Mouse (Mus musculus): Measurements from ENCODE around the gene Olfr324. TPM values are rescaled to one million over a fixed set of nuclear protein-coding genes. Genes with fewer than 3 reads are reported as not detected.

Gene Olfr324
- not detected in 2 replicates for polyA plus RNA-seq (2014; fragmentation: Nextera tagmentation; extraction: Ambion mirVana)

DNA sequence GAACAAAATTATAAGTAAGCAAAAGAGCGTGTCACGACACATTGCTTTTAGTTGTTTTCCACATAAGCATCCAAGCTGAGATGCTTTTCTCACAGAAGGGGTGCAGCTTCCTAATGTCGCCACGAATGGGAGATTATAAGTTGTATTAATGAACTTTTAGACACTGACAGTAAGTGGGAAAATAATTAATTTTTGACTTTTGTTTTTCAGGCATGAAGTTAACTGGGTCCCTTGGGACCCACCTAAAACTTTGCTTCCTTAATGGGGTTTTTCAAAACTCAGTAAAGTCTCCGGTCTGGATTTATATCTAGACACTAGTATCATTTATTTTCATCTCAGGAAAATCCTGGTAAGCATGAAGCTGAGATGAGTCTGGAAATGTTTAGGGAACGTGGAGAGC, at the start of gene Olfr324:
Olfr324 (plus strand) TSS at position 301 of the 400 bp plus-strand sequence.
- H3K4me2 ChIP-seq (ENCODE audit: low read length) = no peak within 1 kb of the TSS
- no peaks in the 10 kb centered on the region for H3K36me3 ChIP-seq (ENCODE audit: control insufficient read depth, insufficient read depth, low read length)
- no peaks in the 10 kb centered on the region for H3K27me3 ChIP-seq (ENCODE audit: control insufficient read depth, insufficient read depth, low read length)
- no peaks in the 10 kb centered on the region for H3K4me1 ChIP-seq (ENCODE audit: control insufficient read depth in 2 of 2, insufficient read depth in 2 of 2, low read length in 2 of 2)
- H3K4me3 ChIP-seq (ENCODE audit: control insufficient read depth in 1 of 2, insufficient read depth in 1 of 2, low read depth in 1 of 2, low read length in 2 of 2) = no peak within 1 kb of the TSS
- no peak within 1 kb of the TSS for H3K9ac ChIP-seq (ENCODE audit: low read length)
- ATAC-seq (ENCODE audit: insufficient number of reproducible peaks, insufficient read depth, low FRiP score, low read depth) = no peak
- H3K27ac ChIP-seq (replicated peaks in 1 of 2; ENCODE audit: control insufficient read depth in 1 of 2, insufficient read depth in 1 of 2, low read depth in 2 of 2, low read length in 2 of 2) = no peak within 1 kb of the TSS
- H3K9me3 ChIP-seq (ENCODE audit: control insufficient read depth, low read length) = no peaks in the 10 kb centered on the region
- WGBS = 72% methylated on average over 6 of the region's 6 CpGs

DNA sequence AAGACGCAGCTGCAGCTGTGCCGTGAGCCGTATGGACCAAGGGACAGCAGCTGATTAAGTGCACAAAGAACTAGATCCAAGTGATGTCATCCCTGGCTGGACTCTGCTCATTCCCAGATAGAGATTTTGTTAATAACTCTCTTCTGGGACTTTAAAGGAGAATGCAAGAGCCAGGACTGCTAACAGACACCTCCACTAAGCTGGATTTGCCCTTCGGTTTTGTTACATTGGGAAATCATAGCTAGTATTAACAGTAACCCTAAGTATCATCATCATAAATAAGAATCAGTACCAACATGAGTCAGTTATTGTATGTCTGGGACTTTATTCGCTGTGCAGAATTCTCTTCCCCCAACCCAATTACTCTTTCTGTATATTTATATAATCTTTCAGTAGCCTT, 48.6 kb upstream of the Olfr324 start, which contains the start of gene Olfr329-ps:
Olfr329-ps (minus strand) TSS at position 101 of the 400 bp plus-strand sequence.
- no peaks in the 10 kb centered on the region for H3K4me1 ChIP-seq (ENCODE audit: control insufficient read depth in 2 of 2, insufficient read depth in 2 of 2, low read length in 2 of 2)
- no peak for ATAC-seq (ENCODE audit: insufficient number of reproducible peaks, insufficient read depth, low FRiP score, low read depth)
- no peak within 1 kb of the TSS for H3K27ac ChIP-seq (replicated peaks in 1 of 2; ENCODE audit: control insufficient read depth in 1 of 2, insufficient read depth in 1 of 2, low read depth in 2 of 2, low read length in 2 of 2)
- no peaks in the 10 kb centered on the region for H3K36me3 ChIP-seq (ENCODE audit: control insufficient read depth, insufficient read depth, low read length)
- no peak within 1 kb of the TSS for H3K9ac ChIP-seq (ENCODE audit: low read length)
- WGBS = 77% methylated on average over 5 of the region's 5 CpGs
- H3K9me3 ChIP-seq (ENCODE audit: control insufficient read depth, low read length) = no peaks in the 10 kb centered on the region
- H3K4me2 ChIP-seq (ENCODE audit: low read length) = no peak within 1 kb of the TSS
- H3K27me3 ChIP-seq (ENCODE audit: control insufficient read depth, insufficient read depth, low read length) = no peaks in the 10 kb centered on the region
- no peak within 1 kb of the TSS for H3K4me3 ChIP-seq (ENCODE audit: control insufficient read depth in 1 of 2, insufficient read depth in 1 of 2, low read depth in 1 of 2, low read length in 2 of 2)

DNA sequence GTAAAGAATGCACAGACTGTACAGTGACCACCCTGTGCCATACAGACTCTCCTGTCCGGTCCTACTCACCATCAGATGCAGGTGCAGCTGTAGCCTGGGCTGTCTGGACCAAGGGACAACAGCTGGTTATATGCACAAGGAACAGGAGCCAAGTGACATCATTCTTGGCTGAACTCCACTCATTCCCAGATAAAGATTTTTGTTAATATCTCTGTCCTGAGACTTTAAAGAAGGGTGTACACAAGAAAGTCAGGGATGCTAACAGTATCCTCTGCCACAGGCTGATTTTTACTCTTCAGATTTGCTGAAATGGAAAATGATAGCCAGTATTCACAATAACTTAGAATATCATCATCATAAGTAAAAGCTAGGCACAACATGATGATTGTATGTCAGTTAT, 39.4 kb upstream of the Olfr324 start, which contains the start of gene Olfr328:
Olfr328 (minus strand) TSS at position 101 of the 400 bp plus-strand sequence.
- no peaks in the 10 kb centered on the region for H3K36me3 ChIP-seq (ENCODE audit: control insufficient read depth, insufficient read depth, low read length)
- H3K9me3 ChIP-seq (ENCODE audit: control insufficient read depth, low read length) = no peaks in the 10 kb centered on the region
- ATAC-seq (ENCODE audit: insufficient number of reproducible peaks, insufficient read depth, low FRiP score, low read depth) = no peak
- 79% methylated on average over 1 of the region's 1 CpGs for WGBS
- no peak within 1 kb of the TSS for H3K4me2 ChIP-seq (ENCODE audit: low read length)
- no peak within 1 kb of the TSS for H3K9ac ChIP-seq (ENCODE audit: low read length)
- H3K4me3 ChIP-seq (ENCODE audit: control insufficient read depth in 1 of 2, insufficient read depth in 1 of 2, low read depth in 1 of 2, low read length in 2 of 2) = no peak within 1 kb of the TSS
- no peaks in the 10 kb centered on the region for H3K27me3 ChIP-seq (ENCODE audit: control insufficient read depth, insufficient read depth, low read length)
- no peaks in the 10 kb centered on the region for H3K4me1 ChIP-seq (ENCODE audit: control insufficient read depth in 2 of 2, insufficient read depth in 2 of 2, low read length in 2 of 2)
- no peak within 1 kb of the TSS for H3K27ac ChIP-seq (replicated peaks in 1 of 2; ENCODE audit: control insufficient read depth in 1 of 2, insufficient read depth in 1 of 2, low read depth in 2 of 2, low read length in 2 of 2)

DNA sequence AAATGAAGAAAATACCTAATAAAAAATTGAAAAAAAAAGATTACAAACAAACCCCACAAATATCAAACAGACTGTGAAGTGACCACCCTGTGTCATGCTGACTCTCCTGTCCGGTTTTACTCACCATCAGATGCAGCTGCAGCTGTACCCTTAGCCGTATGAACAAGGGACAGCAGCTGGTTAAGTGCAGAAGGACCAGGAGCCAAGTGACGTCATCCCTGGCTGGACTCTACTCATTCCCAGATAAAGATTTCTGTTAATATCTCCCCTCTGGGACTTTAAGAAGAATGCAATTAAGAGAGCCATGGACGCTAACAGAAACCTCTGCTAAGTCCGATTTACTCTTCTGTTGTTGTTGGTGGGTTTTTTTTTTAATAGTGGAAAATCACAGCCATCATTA, 24.5 kb upstream of the Olfr324 start, which contains the start of gene Olfr224:
Olfr224 (minus strand) TSS at position 149 of the 400 bp plus-strand sequence.
- Histone ChIP-seq H3K4me2 (ENCODE audit: low read length) (no peak within 1 kb of the TSS), H3K36me3 (ENCODE audit: control insufficient read depth, insufficient read depth, low read length) (no peaks in the 10 kb centered on the region), H3K9me3 (ENCODE audit: control insufficient read depth, low read length) (no peaks in the 10 kb centered on the region), H3K9ac (ENCODE audit: low read length) (no peak within 1 kb of the TSS), H3K27me3 (ENCODE audit: control insufficient read depth, insufficient read depth, low read length) (no peaks in the 10 kb centered on the region), H3K4me3 (ENCODE audit: control insufficient read depth in 1 of 2, insufficient read depth in 1 of 2, low read depth in 1 of 2, low read length in 2 of 2) (no peak within 1 kb of the TSS), H3K27ac (replicated peaks in 1 of 2; ENCODE audit: control insufficient read depth in 1 of 2, insufficient read depth in 1 of 2, low read depth in 2 of 2, low read length in 2 of 2) (no peak within 1 kb of the TSS), H3K4me1 (ENCODE audit: control insufficient read depth in 2 of 2, insufficient read depth in 2 of 2, low read length in 2 of 2) (no peaks in the 10 kb centered on the region)
- no peak for ATAC-seq (ENCODE audit: insufficient number of reproducible peaks, insufficient read depth, low FRiP score, low read depth)
- WGBS = 53% methylated on average over 5 of the region's 5 CpGs

DNA sequence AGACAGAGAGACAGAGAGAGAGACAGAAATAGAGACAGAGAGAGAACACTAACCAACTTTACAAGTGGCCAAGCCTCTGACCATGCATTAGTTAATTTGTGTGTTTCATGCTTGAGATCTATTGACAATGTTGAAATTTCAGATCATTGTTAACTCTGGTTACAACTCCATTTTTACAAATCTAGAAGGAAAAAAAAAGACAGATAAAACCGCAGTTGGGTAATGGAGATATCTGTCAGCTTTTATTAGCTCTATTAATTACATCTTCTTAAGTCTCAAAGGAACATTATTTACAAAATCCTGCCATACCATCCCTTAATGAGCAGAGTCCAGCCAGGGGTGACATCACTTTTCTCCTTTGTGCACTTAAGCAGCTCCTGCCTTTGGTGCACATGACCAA, 17.5 kb upstream of the Olfr324 start, which contains the start of gene Olfr325:
Olfr325 (plus strand) TSS at position 301 of the 400 bp plus-strand sequence.
- no peaks in the 10 kb centered on the region for H3K36me3 ChIP-seq (ENCODE audit: control insufficient read depth, insufficient read depth, low read length)
- WGBS = 76% methylated on average over 1 of the region's 1 CpGs
- H3K4me3 ChIP-seq (ENCODE audit: control insufficient read depth in 1 of 2, insufficient read depth in 1 of 2, low read depth in 1 of 2, low read length in 2 of 2) = no peak within 1 kb of the TSS
- no peak for ATAC-seq (ENCODE audit: insufficient number of reproducible peaks, insufficient read depth, low FRiP score, low read depth)
- no peak within 1 kb of the TSS for H3K4me2 ChIP-seq (ENCODE audit: low read length)
- no peaks in the 10 kb centered on the region for H3K27me3 ChIP-seq (ENCODE audit: control insufficient read depth, insufficient read depth, low read length)
- H3K9ac ChIP-seq (ENCODE audit: low read length) = no peak within 1 kb of the TSS
- no peaks in the 10 kb centered on the region for H3K9me3 ChIP-seq (ENCODE audit: control insufficient read depth, low read length)
- no peaks in the 10 kb centered on the region for H3K4me1 ChIP-seq (ENCODE audit: control insufficient read depth in 2 of 2, insufficient read depth in 2 of 2, low read length in 2 of 2)
- H3K27ac ChIP-seq (replicated peaks in 1 of 2; ENCODE audit: control insufficient read depth in 1 of 2, insufficient read depth in 1 of 2, low read depth in 2 of 2, low read length in 2 of 2) = no peak within 1 kb of the TSS

DNA sequence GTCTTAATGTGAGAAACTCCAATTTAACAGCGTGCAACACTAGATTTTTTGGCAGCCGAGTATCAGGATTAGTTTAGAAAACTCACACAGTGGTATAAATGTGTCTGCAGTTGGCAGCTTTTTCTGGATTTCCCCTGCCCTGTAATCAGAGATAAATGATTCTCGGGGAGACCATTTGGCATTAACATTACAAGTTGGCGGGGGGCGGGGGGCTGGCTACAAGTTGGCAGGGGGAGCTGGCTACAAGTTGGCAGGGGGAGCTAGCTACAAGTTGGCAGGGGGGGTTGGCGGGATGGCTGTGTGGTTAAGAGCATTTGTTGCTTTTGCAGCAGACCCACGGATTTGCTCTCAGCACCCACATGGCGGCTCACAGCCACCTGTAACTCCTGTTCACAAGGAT, 16.3 kb upstream of the Olfr324 start:
- 65% methylated on average over 8 of the region's 8 CpGs for WGBS
- H3K36me3 ChIP-seq (ENCODE audit: control insufficient read depth, insufficient read depth, low read length) = no peaks in the 10 kb centered on the region
- H3K9me3 ChIP-seq (ENCODE audit: control insufficient read depth, low read length) = no peaks in the 10 kb centered on the region
- no peak overlapping the region for H3K9ac ChIP-seq (ENCODE audit: low read length)
- no peak overlapping the region for H3K4me2 ChIP-seq (ENCODE audit: low read length)
- no peak for ATAC-seq (ENCODE audit: insufficient number of reproducible peaks, insufficient read depth, low FRiP score, low read depth)
- H3K4me3 ChIP-seq (ENCODE audit: control insufficient read depth in 1 of 2, insufficient read depth in 1 of 2, low read depth in 1 of 2, low read length in 2 of 2) = no peak overlapping the region
- no peaks in the 10 kb centered on the region for H3K4me1 ChIP-seq (ENCODE audit: control insufficient read depth in 2 of 2, insufficient read depth in 2 of 2, low read length in 2 of 2)
- H3K27ac ChIP-seq (replicated peaks in 1 of 2; ENCODE audit: control insufficient read depth in 1 of 2, insufficient read depth in 1 of 2, low read depth in 2 of 2, low read length in 2 of 2) = no peak overlapping the region
- H3K27me3 ChIP-seq (ENCODE audit: control insufficient read depth, insufficient read depth, low read length) = no peaks in the 10 kb centered on the region

DNA sequence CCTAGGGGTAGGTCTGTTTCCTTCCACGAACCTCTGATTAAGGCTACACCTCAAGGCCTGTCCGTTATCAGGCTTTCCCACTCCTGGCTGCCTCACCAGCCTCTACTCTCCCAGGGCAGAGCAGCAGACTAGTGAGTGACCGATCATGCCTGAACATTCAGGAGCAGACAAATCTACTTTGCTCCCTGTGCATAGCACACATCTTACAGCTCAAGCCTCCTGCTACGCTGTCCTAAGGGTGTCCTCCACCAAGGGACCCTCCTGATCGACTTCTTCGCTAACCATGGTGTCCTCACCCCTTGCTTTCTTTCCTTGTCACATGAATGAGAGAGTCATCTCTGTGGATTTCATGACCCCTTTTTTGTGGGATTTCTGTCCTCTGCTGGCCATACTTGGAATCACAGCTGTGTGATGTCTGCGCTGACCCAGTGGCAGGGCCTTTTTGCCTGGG, 7.0 kb upstream of the Olfr324 start:
- Histone ChIP-seq H3K9ac (ENCODE audit: low read length) (no peak overlapping the region), H3K9me3 (ENCODE audit: control insufficient read depth, low read length) (no peaks in the 10 kb centered on the region), H3K4me1 (ENCODE audit: control insufficient read depth in 2 of 2, insufficient read depth in 2 of 2, low read length in 2 of 2) (no peaks in the 10 kb centered on the region), H3K27me3 (ENCODE audit: control insufficient read depth, insufficient read depth, low read length) (no peaks in the 10 kb centered on the region), H3K36me3 (ENCODE audit: control insufficient read depth, insufficient read depth, low read length) (no peaks in the 10 kb centered on the region), H3K4me2 (ENCODE audit: low read length) (no peak overlapping the region), H3K27ac (replicated peaks in 1 of 2; ENCODE audit: control insufficient read depth in 1 of 2, insufficient read depth in 1 of 2, low read depth in 2 of 2, low read length in 2 of 2) (no peak overlapping the region), H3K4me3 (ENCODE audit: control insufficient read depth in 1 of 2, insufficient read depth in 1 of 2, low read depth in 1 of 2, low read length in 2 of 2) (no peak overlapping the region)
- 60% methylated on average over 7 of the region's 7 CpGs for WGBS
- ATAC-seq (ENCODE audit: insufficient number of reproducible peaks, insufficient read depth, low FRiP score, low read depth) = no peak

DNA sequence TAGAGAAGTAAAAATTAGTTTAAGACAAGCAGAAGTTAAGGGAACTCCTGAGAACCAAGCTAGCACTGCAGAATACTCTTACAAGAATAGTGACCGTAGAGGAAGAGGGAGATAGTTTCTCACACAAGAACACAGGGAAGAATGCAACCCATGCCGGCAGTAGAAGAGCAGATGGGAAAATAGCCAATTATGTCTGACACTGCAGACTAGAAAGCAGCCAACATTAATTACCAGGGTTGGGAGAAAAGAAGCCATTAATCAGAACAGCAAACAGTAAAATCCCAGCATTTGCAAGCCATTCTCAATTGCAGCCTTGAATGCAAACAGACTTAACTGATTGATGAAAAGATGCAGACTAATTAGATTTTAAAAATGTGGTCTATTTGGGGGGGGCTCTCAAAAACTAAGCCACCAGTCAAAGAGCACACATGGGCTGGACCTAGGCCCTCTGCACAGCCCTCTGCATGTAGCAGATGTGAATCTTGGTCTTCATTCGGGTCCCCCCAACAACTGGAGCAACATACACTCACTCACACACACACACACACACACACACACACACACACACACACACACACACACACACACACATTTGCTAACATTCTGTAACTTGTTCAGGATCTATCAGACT, 6.2 kb upstream of the Olfr324 start:
- Histone ChIP-seq H3K36me3 (ENCODE audit: control insufficient read depth, insufficient read depth, low read length) (no peaks in the 10 kb centered on the region), H3K4me1 (ENCODE audit: control insufficient read depth in 2 of 2, insufficient read depth in 2 of 2, low read length in 2 of 2) (no peaks in the 10 kb centered on the region), H3K4me3 (ENCODE audit: control insufficient read depth in 1 of 2, insufficient read depth in 1 of 2, low read depth in 1 of 2, low read length in 2 of 2) (no peak overlapping the region), H3K9me3 (ENCODE audit: control insufficient read depth, low read length) (no peaks in the 10 kb centered on the region), H3K9ac (ENCODE audit: low read length) (no peak overlapping the region), H3K4me2 (ENCODE audit: low read length) (no peak overlapping the region), H3K27me3 (ENCODE audit: control insufficient read depth, insufficient read depth, low read length) (no peaks in the 10 kb centered on the region), H3K27ac (replicated peaks in 1 of 2; ENCODE audit: control insufficient read depth in 1 of 2, insufficient read depth in 1 of 2, low read depth in 2 of 2, low read length in 2 of 2) (no peak overlapping the region)
- WGBS = 68% methylated on average over 3 of the region's 3 CpGs
- ATAC-seq (ENCODE audit: insufficient number of reproducible peaks, insufficient read depth, low FRiP score, low read depth) = no peak

All from heart, embryonic 14.5 days (tissue).